Mouse (Mus musculus): ENCODE results near the gene Brsk1. TPM values are rescaled to one million over a fixed set of nuclear protein-coding genes. Genes with fewer than 3 reads are reported as not detected.

Brsk1 gene
- polyA plus RNA-seq, 1 experiment from 2014 or later: 7.1 TPM

DNA sequence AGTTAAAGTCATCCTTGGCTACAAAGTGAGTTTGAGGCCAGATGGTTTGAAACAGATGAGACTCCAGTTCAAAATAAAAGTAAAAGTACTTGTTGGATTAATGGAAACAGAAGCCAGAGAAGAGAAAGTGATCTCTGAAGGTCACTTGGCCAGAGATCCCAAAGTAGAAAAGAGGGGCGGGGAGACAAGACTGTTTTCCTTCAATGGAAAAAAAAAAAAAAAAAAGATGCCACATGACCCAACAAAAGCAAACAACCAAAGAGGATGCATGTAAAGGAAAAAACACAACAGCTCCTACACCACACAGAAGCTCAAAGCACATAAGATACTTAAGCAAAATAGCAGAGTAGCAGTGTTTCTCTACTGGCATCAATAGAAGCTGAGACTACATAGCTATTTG is 34.5 kb upstream of the Brsk1 start:
- no peak overlapping the region for H3K27ac ChIP-seq (replicated peaks)
- H3K4me3 ChIP-seq: no peak overlapping the region
- WGBS: 57% methylated on average over 1 of the region's 1 CpGs
- H3K4me1 ChIP-seq (replicated peaks): peaks cover 70% of the 10 kb centered on the region
- no peak for ATAC-seq (ENCODE audit: low FRiP score, low read depth)
- H3K27me3 ChIP-seq: no peaks in the 10 kb centered on the region
- H3K9ac ChIP-seq: no peak overlapping the region
- H3K9me3 ChIP-seq: no peaks in the 10 kb centered on the region
- H3K4me2 ChIP-seq: 0 out of 2 replicates have a peak overlapping the region, but pooled peaks have one; percentile 4
- 0 out of 2 replicates have a peak, but pooled peaks cover 5% of the 10 kb centered on the region for H3K36me3 ChIP-seq

GRCm38 (mm10) chr7:4656818-4657217 is 33.6 kb upstream of the Brsk1 start:
- Histone ChIP-seq H3K4me3 (peak overlapping the region; percentile 90; the same call in 1 of the 2 replicates), H3K4me2 (peak overlapping the region; percentile 75), H3K9me3 (no peaks in the 10 kb centered on the region), H3K4me1 (replicated peaks) (peaks cover 64% of the 10 kb centered on the region), H3K27ac (replicated peaks) (no peak overlapping the region), H3K9ac (peak overlapping the region; percentile 98), H3K36me3 (peaks cover 8% of the 10 kb centered on the region; the same call in 1 of the 2 replicates), H3K27me3 (no peaks in the 10 kb centered on the region)
- no peak for ATAC-seq (ENCODE audit: low FRiP score, low read depth)
- WGBS: 55% methylated on average over 1 of the region's 1 CpGs

DNA sequence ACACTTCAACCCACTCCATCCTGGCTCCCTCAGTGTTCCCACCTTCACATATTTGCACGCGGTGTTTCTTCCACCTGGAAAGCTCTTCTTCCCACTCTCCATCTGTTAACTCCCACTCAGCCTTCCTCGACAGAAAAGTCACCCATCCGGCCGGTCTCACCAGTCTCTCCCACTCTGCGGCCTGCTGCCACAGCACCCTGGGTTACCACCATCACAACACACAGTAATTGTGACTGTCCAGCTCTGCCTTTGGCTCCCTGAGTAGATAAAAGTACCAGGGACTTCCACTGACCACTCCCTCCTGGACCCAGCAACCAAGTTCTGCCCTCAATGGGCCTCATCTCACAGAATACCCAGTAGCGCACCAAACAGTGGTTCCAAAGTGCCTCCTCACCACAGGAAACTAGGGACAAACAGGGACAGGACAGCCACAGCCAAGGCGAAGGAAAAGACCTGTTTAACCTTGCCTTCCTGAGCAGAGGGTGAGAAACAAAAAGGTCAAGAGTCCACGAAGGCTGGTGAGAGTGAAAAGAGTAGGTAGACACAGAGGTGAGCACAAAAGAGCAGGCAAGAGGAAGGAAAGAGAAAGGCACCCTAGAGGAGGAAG is 32.8 kb upstream of the Brsk1 start:
- peak overlapping the region; percentile 98 for H3K9ac ChIP-seq
- WGBS: 53% methylated on average over 9 of the region's 9 CpGs
- H3K4me1 ChIP-seq (replicated peaks): peaks cover 61% of the 10 kb centered on the region

DNA sequence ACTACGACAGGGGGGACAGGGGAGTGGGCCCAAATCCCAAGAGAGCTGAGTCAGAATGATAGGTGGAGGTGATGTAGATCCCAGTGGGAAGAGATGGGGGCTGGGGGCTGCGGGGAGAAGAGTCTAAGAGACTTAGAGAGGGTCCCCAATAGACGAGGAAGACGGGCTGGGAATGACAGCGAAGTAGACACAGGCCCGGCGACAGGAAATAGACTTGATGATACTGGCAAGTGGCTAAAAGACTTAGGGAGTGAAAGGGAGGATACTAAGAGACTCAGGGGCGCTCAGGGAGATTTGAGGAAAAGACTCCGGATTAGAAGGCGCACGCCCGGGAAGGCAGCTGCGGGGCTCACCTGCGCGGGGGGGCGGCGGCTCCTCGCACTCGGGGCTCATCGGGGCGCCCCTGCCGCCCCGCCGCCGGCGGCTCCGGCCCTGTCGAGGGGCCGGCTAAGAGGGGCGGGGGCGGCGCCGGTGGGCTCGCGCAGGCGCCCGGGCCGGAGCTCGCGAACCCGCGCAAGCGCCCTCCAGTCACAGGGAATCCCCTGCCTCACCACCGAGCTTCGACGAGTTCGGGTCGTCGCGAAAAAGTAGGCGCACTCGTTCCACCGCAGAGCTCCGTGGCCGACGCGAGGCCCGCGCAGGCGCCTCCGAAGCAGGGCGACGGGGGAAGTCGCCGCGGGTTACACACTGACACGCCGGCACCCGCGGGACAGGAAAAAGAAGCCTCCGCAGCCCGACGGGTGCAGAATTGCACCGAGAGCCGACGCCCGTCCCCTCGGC is 32.1 kb upstream of the Brsk1 start:
- Histone ChIP-seq H3K36me3 (peaks cover 10% of the 10 kb centered on the region; the same call in 1 of the 2 replicates), H3K27me3 (no peaks in the 10 kb centered on the region), H3K9ac (peak overlapping the region; percentile 98), H3K4me3 (peak overlapping the region; percentile 90), H3K4me1 (replicated peaks) (peaks cover 59% of the 10 kb centered on the region), H3K4me2 (peak overlapping the region; percentile 75), H3K9me3 (no peaks in the 10 kb centered on the region), H3K27ac (replicated peaks) (peak overlapping the region; percentile 98)
- WGBS: under 1% methylated on average over 68 of the region's 78 CpGs
- ATAC-seq (ENCODE audit: low FRiP score, low read depth): peak; percentile 77

More for the DNA sequence above, 32.8 kb upstream of the Brsk1 start:
- no peak for ATAC-seq (ENCODE audit: low FRiP score, low read depth)
- Histone ChIP-seq H3K9me3 (no peaks in the 10 kb centered on the region), H3K4me2 (peak overlapping the region; percentile 75), H3K36me3 (peaks cover 11% of the 10 kb centered on the region; the same call in 1 of the 2 replicates), H3K27ac (replicated peaks) (peak overlapping the region; percentile 98; the same call in 1 of the 2 replicates), H3K27me3 (no peaks in the 10 kb centered on the region), H3K4me3 (peak overlapping the region; percentile 90)

- H3K9ac ChIP-seq: peak within 1 kb of the TSS; percentile 98
- ATAC-seq (ENCODE audit: low FRiP score, low read depth): peak; percentile 98
- H3K27ac ChIP-seq (replicated peaks): peak within 1 kb of the TSS; percentile 98
- H3K4me3 ChIP-seq: peak within 1 kb of the TSS; percentile 90
- WGBS: under 1% methylated on average over 54 of the region's 54 CpGs
- H3K9me3 ChIP-seq: no peaks in the 10 kb centered on the region
- H3K4me2 ChIP-seq: peak within 1 kb of the TSS; percentile 75
- peaks cover 13% of the 10 kb centered on the region; the same call in 1 of the 2 replicates for H3K36me3 ChIP-seq
- peaks cover 55% of the 10 kb centered on the region for H3K4me1 ChIP-seq (replicated peaks)
- no peaks in the 10 kb centered on the region for H3K27me3 ChIP-seq
Observed at GRCm38 (mm10) chr7:4658912-4659551, 31.4 kb upstream of the Brsk1 start, which contains the start of gene Ppp6r1. TSS of gene Ppp6r1 (minus strand) at chr7:4659019.

DNA sequence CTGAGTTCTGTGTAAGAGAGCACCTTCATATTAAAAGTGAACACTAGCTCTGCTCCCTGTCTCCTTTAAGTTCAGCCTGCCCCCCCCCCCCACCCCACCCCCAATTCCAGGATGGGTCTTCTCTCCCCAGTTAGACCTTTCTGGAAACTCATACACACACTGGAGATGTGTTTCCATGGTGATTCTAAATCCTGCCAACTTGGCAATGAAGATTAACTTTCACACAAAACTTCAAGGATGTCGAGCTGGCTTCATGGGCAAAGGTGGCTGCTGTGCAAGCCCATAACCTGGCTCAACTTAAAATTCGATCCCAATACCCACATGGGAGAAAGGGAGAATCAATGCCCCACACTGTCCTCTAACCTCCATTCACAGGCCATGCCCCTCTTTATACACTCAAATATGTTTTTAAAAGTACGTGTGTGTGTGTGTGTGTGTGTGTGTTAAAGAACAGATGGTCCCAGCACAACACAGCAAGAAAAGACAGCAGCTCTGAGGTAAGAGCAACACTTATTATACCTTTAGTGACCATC is 30.4 kb upstream of the Brsk1 start:
- Histone ChIP-seq H3K36me3 (peaks cover 17% of the 10 kb centered on the region), H3K9me3 (no peaks in the 10 kb centered on the region), H3K27me3 (no peaks in the 10 kb centered on the region), H3K4me1 (replicated peaks) (peaks cover 46% of the 10 kb centered on the region), H3K4me2 (peak overlapping the region; percentile 75), H3K27ac (replicated peaks) (peak overlapping the region; percentile 98), H3K9ac (peak overlapping the region; percentile 98), H3K4me3 (peak overlapping the region; percentile 90)
- WGBS: 49% methylated on average over 3 of the region's 3 CpGs
- no peak for ATAC-seq (ENCODE audit: low FRiP score, low read depth)

DNA sequence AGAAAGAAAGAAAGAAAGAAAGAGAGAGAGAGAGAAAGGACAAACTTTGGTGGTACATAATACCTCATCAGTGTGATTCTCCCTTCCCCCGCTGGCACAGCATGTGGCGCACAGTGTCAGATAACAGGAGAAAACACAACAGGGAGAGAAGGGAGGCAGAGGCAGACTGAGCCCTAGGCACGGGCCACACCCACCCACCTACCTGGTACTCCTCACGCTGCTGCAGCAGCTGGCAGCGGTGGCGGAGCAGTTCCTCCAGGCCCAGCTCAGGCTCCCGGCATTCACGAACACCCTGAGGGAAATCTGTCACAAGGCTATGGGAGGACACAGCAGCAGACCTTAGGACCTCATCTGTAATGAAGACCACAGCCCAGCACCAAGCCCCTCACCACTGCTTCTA is 27.2 kb upstream of the Brsk1 start:
- peaks cover 41% of the 10 kb centered on the region for H3K36me3 ChIP-seq
- H3K4me3 ChIP-seq: no peak overlapping the region
- H3K4me1 ChIP-seq (replicated peaks): peaks cover 16% of the 10 kb centered on the region
- no peak overlapping the region for H3K4me2 ChIP-seq
- no peaks in the 10 kb centered on the region for H3K9me3 ChIP-seq
- ATAC-seq (ENCODE audit: low FRiP score, low read depth): no peak
- H3K27me3 ChIP-seq: no peaks in the 10 kb centered on the region
- no peak overlapping the region for H3K9ac ChIP-seq
- H3K27ac ChIP-seq (replicated peaks): no peak overlapping the region
- WGBS: 75% methylated on average over 8 of the region's 8 CpGs

DNA sequence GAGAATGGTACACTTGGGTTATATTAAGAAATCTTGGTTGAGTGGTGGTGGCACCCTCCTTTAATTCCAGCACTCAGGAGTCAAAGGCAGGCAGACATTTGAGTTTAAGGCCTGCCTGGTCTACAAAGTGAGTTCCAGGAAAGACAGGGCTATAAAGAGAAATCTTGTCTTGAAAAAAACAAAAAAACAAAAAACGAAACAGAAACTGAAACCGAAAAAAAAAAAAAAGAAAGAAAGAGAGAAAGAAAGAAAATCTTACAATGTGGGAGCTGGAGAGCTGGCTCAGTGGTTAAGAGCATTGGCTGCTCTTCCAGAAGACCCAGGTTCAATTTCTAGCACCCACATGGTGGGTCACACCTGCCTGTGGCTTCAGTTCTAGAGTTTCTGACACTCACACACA is 26.7 kb upstream of the Brsk1 start:
- WGBS: 97% methylated on average over 2 of the region's 2 CpGs
- Histone ChIP-seq H3K27ac (replicated peaks) (no peak overlapping the region), H3K27me3 (no peaks in the 10 kb centered on the region), H3K4me2 (no peak overlapping the region), H3K36me3 (peaks cover 45% of the 10 kb centered on the region), H3K4me3 (no peak overlapping the region), H3K9ac (no peak overlapping the region), H3K4me1 (replicated peaks) (peaks cover 16% of the 10 kb centered on the region), H3K9me3 (no peaks in the 10 kb centered on the region)
- ATAC-seq (ENCODE audit: low FRiP score, low read depth): no peak

- WGBS: 97% methylated on average over 5 of the region's 5 CpGs
- Histone ChIP-seq H3K27ac (replicated peaks) (no peak overlapping the region), H3K4me2 (no peak overlapping the region), H3K27me3 (no peaks in the 10 kb centered on the region), H3K9ac (no peak overlapping the region), H3K9me3 (no peaks in the 10 kb centered on the region), H3K4me1 (replicated peaks) (no peaks in the 10 kb centered on the region), H3K36me3 (peaks cover 57% of the 10 kb centered on the region), H3K4me3 (no peak overlapping the region)
- no peak for ATAC-seq (ENCODE audit: low FRiP score, low read depth)
Observed at GRCm38 (mm10) chr7:4666871-4667270, 23.5 kb upstream of the Brsk1 start.

- ATAC-seq (ENCODE audit: low FRiP score, low read depth): no peak
- Histone ChIP-seq H3K4me3 (no peak overlapping the region), H3K9ac (no peak overlapping the region), H3K27me3 (no peaks in the 10 kb centered on the region), H3K4me1 (replicated peaks) (no peaks in the 10 kb centered on the region), H3K36me3 (peaks cover 55% of the 10 kb centered on the region), H3K9me3 (no peaks in the 10 kb centered on the region), H3K4me2 (no peak overlapping the region), H3K27ac (replicated peaks) (no peak overlapping the region)
- WGBS: 97% methylated on average over 8 of the region's 8 CpGs
Observed at GRCm38 (mm10) chr7:4668506-4668905, 21.9 kb upstream of the Brsk1 start.

DNA sequence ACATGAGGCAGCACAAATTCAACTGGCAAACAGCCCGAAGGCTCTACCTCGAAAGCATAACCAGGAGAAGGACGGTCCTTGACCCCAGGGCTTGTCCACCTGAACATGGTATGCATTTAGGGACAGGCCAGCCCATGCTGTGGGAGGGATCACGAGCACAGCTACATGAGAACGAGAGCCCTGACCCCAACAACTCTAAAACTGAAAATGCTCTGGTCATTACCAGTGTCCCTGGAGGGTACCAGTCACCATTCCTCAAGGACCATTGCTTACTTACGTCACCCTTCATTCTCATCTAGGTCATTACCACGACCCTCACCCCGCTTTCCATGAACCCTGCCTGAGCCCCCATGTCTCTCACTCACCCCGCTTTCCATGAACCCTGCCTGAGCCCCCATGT is 21.2 kb upstream of the Brsk1 start:
- WGBS: 97% methylated on average over 9 of the region's 9 CpGs
- no peak overlapping the region for H3K4me3 ChIP-seq
- H3K27ac ChIP-seq (replicated peaks): no peak overlapping the region
- no peaks in the 10 kb centered on the region for H3K27me3 ChIP-seq
- no peaks in the 10 kb centered on the region for H3K4me1 ChIP-seq (replicated peaks)
- ATAC-seq (ENCODE audit: low FRiP score, low read depth): no peak
- H3K9ac ChIP-seq: no peak overlapping the region
- no peak overlapping the region for H3K4me2 ChIP-seq
- H3K36me3 ChIP-seq: peaks cover 53% of the 10 kb centered on the region
- no peaks in the 10 kb centered on the region for H3K9me3 ChIP-seq
